Mouse (Mus musculus): ENCODE data around the gene Tceal9.
"Not testable (repeated sequence)": the region's sequence is repeated elsewhere in the genome, so short reads cannot be mapped to it uniquely, and the experiment has no call there.

Gene Tceal9

DNA sequence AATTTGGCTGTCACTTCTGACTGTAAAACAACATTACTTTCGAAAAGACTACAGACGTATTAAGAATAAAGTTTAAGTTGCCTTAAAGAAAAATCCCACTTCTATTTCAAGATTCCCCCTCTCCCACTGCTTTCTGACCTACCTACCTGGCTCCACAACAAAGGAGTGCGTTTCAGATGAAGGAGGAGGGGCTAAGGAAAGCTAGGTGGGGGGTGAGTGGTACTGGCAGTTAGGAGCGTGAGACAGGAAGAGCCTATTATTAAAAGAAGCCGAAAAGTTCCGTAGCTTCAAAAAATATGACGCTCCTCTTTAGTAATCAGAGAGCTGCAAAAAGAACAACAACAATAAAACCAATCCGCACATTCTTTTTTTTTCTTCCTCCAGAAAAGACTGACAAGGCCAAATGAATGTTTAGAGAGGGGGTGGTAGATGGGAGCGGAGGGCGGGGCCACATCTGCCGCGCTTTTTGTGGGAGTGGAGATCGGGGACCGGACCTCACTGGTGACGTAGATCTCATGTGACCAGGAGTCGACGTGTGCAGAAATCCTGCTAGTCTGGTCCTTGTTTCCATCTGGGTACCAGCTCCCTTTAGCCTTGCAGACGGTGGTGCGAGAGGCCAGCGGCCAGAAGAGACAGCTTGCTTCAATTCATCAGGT is at the start of gene Tceal9:
TSS of gene Tceal9 (plus strand) at position 506 of the 656 bp plus-strand sequence.
- no peak for DNase-seq (ENCODE audit: low read depth, low spot score)

DNA sequence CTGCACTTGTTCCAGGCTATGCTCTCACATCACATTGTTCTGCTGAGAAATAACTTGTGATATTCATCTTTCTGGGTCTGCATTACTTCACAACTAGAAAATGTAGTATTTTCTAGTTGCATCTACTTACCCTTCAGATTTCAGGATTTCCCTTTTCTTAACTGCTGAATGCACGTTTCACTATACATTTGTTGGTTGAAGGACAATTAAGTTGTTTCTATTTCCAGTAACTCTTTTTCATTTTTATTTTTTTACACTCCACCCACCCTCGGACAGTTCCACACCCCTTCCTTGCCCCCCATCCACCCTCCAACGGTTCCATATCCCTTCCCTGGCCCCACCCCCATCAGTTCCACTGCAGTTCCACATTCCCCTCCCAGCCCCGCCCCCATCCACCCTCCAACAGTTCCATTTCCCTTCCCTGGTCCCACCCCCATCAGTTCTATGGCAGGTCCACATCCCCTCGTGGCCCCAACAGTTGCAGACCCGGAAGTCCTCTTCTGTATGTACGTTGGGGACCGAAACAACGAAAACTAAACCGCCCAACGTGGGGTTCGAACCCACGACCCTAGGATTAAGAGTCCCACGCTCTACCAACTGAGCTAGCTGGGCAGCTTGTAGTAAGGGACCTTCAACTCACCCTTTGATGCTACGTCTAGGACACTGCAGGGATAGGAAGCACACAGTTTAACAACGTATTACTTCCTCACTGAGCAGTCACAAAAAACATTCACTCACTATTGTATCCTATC is 49.5 kb upstream of the Tceal9 start:
- no peak for DNase-seq (ENCODE audit: low read depth, low spot score)

DNA sequence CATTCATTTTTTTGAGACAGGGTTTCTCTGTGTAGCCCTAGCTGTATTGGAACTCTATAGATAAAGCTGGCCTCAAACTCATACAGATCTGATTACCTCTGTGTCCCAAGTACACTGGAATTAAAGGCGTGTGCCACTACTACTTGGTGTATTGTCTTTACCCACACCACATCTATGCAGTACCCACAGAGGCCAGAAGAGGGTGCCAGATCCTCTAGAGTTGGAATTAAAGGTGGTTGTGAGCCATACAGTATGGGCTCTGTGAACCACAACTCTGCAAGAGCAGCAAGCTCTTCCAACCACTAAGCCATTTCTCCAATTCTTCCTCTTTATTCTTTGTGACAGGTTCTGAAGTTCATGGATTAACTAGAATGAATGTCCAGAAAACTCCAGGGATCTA is 48.0 kb upstream of the Tceal9 start:
- DNase-seq (ENCODE audit: low read depth, low spot score) = no peak

DNA sequence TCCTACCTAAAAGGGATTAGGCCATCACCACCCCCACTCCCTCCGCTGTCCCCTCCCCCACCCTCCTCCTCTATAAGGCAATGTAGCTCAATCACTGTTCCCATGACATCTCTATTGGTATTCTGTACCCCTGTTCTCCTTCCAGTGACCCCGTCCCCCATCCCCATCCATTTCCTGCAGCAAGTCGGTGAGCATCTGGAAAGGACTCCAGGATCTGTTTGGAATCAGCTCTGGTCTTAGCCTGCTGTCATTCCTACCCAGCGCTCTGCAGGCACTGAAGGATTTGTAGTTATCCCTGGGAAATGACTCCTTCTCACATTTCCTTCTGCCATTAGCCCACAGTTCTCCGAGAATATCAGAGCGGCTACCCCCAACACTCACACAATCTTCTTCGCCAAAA is 41.6 kb upstream of the Tceal9 start:
- DNase-seq (ENCODE audit: low read depth, low spot score) = no peak

DNA sequence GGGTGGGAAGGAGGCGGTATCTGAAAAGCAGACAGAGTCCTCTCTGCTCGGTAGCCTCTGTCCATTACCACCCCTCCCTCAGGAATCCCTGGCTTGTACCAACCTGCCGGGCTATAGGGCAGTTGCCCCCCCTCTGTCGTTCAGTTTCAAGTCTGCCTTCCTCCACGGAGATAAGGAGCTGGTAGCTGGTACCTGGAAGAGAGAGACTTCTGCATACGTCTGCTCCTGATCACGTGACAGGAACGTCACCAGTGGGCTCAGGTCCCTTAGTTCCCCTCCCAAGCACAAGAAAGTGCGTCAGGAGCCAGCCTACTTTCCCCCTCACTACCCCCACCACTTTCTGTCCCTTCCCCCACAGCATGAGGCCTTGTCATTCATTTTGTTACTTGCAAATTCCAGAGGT is 41.2 kb upstream of the Tceal9 start, which contains the start of gene Tceal5:
TSS of gene Tceal5 (minus strand) at position 213 of the 403 bp plus-strand sequence.
- no peak for DNase-seq (ENCODE audit: low read depth, low spot score)

DNA sequence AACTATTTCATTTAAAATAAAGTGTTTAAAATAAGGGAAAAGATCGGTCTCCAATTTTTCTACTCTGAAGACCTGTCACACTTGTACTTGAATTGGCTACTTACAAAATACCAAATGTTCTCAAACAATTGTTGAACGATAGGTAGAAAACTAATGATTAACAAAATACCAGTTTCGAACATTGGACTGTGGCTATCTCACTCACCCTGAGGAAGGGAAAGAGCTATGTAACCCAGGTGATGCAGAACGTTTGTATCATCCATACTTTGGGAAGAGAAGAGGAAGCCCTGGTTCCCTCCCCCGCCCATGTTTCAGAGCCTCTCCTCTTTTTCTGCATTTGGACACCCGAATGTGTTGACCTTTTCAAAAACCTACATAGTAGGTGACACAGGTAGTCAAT is 40.5 kb upstream of the Tceal9 start:
- no peak for DNase-seq (ENCODE audit: low read depth, low spot score)

DNA sequence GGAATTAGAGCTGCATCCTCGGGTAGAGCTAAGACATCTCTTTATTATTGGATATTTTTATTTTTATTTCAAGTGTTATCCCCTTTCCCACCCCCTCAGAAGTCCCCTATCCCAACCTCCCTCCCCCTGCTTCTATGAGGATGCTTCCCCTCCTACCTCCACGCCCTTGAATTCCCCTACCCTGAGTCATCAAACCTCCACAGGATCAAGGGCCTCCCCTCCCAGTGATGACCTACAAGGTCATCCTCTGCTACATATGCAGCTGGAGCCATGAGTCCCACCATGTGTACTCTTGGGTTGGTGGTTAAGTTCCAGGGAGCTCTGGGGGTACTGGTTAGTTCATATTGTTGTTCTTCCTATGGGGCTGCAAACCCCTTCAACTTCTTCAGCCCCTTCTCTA is 31.5 kb upstream of the Tceal9 start:
- no peak for DNase-seq (ENCODE audit: low read depth, low spot score)

DNA sequence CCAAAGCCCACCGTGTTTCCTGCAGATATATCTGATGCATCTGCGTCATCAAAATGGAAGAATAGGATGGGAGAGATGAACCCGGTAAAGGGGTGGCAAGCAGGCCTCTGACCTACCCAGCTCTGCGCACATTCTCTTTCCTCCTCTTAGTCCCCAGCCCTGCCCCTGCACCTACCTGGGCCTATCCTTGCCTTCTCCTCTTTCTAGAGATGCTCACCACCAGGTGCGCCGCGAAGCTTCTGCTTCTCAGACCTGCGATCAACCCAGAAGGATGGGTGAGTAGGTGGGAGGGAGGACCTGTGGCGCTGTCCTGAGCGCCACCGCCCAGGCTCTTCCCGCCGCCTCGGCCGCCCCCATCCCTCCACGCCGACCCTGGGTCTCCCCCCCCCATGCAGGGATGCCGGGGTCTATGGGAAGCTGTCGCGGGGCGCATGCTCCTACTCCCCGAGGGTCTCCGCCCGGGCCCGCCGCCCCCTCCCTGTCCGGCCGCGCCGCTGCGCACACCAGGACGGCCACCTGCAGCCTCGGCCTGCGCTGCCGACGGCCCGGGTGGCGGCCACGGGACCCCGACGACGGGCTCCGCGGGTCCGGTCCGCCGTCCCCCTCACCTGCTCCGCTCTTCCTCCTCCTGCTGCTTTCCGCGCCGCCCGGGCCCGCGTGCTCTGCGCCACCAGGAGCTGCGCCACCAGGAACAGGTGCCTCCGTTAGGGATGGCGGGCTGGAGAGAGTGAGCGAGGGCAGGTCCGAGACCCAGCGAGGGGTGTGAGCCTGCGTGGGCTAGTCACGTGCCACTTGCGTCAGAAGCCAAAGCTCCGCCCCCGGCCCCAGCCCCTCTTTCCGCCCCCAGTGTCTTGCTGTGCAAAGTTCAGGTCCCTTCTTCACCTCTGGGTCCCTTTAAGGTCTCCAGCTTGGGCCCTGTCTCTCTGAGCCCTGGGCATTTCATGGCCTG is 29.9 kb upstream of the Tceal9 start, which contains the start of the genes Tceal7 and Bex1:
TSS of gene Tceal7 (plus strand) at position 51 of the 949 bp plus-strand sequence.
TSS of gene Bex1 (minus strand) at position 785 of the 949 bp plus-strand sequence.
- DNase-seq (ENCODE audit: low read depth, low spot score) = not testable (repeated sequence)

DNA sequence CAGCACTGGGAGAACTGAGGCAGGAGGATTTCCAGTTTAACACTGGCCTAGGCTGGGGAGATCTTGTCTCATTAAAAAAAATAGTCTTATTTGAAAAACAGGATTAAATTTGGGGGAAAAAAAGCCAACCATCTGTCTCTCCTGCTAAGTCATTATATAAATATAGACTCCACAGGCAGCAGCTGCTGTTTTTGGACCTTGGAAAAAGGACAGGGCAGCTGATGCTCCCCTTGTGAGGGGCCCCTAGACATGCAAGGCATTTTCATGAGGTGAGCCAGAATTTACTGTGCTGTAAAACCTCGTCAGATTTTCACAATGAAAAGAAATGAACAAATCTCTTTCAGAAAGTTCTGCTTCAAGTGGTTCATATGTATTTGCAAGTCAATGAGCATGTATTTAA is 28.6 kb upstream of the Tceal9 start:
- DNase-seq (ENCODE audit: low read depth, low spot score) = no peak

DNA sequence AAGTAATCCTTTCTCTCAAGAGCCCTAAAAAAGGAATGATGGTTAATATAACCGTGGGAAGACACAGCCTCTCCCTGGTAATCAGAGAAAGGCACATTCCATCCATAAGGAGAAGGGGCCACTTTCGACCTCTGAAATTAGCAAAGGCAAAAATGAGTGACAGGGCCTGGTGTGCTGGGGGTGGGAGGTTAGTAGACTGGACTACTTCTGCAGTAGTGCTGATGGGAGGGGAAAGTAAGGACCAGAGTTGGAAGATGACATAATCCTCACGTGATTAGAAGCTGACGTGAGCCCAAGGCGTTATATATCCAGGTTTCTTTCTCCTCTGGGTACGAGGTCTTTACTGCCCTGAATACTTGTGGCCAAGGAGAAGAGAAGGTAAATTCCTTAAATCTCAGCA is 21.2 kb upstream of the Tceal9 start:
- DNase-seq (ENCODE audit: low read depth, low spot score) = no peak

DNA sequence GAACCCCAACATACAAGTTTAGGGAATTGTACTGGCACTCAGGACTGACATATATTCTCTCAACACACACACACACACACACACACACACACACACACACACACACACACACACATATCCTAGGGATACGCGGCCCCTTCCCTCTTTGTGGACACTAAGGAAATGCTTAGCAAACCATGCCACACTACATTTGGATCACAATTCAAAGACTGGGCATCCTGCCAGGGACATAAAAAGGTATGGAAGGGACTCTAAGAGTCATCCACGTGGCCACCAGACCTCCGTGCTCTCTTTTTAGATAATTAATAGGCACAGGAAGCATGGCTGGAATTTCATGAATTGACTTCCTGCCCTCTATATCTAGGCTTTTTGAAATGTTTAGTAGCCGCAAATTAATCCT is 17.1 kb upstream of the Tceal9 start:
- no peak for DNase-seq (ENCODE audit: low read depth, low spot score)

DNA sequence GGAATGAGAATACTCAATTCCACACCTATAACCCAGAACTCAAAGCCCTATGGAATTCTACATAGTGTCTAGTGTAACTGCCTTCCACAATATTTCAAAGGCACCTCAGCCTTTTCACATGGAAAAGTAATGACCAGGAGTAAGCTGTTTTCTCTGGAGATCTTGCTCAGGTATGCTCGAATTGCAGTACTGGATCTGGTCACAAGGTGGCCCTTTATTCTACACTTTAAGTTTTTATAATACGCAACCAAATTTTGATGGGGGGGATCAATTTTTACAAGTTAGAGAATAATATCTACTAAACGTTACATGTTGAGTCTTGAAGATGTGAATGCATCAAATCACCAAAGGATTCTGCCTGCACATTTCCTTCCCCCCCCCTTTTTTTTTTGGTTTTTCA is 6.8 kb upstream of the Tceal9 start:
- no peak for DNase-seq (ENCODE audit: low read depth, low spot score)

DNA sequence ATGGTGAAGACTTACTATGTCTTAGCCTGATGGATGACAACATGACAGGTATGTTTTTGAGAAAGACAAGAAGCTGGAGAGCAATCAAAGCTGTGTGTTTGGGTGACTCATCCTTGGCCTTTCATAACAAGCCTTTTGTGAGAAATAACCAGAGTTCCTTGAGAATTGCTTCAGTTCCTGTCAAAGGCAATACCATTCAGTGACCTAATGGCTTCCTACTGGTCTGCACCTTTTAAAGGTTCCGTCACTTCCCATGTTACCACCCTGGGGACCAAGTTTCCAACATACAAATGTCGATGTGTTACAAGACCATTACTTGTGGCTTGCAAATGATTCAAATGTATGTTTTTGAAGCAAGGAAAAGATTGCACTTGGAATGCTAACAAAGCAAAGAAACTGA is 1.7 kb upstream of the Tceal9 start:
- DNase-seq (ENCODE audit: low read depth, low spot score) = no peak

DNA sequence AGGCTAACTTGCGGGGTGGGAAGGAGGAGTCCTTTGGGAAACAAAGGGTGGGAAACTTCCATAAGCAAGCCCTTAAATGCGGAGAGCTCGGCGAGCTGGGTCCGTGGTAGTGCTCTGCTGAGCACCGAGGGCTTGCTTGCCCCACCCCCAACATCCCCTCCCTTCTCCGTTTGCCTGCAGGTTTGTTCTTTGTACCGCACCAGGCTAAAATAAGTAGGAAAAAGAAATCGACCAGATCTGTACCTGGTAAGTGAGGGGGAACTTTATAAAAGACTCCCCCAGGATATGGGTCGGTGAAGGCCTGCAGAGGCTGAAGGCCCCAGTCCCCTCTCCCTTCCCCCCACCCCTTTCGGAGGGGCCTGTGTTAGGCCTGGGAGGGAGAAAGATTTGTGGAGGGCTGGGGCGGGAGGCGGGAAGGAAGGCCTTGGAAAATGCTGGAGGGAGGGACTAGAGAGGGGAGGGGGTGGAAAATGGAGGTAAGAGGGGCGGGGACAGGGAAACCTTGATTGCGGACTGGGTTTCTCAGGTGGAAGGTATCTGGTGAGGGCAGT is 717 bp downstream of the Tceal9 start:
- DNase-seq (ENCODE audit: low read depth, low spot score) = no peak

DNA sequence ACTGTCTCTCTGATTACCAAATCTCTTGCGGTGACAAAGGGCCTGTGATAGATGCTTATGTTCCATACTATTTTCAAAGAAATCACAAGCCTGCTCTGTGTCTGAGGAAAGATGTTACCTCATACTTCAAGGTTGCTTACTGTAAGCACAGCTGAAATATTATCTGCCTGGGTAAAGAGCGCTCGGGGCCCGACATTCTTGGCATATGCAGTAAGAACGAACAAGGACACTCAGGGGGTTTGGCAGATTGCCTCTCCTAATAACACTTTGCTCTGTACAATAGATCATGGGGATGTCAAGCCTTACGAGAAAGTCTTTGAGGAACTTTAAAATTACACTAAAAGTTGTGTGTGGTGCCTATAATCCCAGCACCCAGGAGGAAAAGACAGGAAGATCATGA is 3.9 kb downstream of the Tceal9 start:
- no peak for DNase-seq (ENCODE audit: low read depth, low spot score)

DNA sequence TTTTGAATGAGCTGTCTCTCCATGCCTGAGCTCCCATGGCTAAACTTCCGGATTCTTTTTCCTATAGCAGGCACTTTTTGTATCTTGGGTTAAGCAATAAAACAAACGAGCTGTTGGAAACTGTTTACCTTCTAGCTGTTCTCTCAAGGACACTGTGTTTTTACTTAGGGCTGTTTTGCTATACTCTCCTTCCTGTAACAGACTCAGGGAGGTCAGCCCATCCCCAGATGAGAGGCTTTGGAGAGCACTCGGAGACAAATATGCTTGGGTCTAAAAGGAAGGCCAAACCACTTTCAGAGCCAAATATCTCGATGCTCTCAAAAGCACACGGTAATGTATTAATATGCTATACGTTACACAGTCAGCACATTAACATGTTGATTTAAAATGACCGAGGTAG is 4.8 kb downstream of the Tceal9 start:
- no peak for DNase-seq (ENCODE audit: low read depth, low spot score)

DNA sequence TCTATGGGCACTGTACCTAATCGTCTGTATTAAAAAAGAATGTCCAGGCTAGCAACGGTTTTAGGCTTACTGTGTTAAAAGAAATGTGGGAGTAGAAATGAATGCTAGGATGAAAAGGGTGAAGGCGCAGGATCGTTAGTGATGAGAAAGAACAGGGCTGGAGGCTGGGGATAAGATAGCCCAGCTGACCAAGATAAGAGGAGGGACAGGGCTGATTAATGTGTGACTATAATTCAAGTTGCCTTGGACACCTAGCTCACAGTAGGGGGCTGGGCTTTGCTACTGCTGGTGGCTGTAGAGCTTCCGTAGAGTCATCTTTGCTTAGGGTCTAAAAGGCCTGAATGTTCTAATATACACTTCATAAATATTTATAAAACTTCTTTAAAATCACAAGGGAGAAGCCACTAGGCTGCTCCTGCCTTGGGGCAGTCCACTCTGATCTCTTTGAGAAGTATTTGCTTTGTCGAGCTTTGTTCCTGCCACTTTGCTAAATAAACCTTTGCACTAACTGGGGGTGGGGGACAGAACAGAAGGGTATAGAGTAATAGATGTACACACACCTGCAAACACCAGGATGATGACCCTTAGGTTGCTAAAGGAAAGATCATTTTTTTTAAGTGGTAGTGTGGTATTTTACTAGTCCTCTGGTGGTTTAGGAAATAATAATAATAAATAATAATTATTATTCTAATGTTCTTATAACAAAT is 7.3 kb downstream of the Tceal9 start:
- DNase-seq (ENCODE audit: low read depth, low spot score) = no peak

DNA sequence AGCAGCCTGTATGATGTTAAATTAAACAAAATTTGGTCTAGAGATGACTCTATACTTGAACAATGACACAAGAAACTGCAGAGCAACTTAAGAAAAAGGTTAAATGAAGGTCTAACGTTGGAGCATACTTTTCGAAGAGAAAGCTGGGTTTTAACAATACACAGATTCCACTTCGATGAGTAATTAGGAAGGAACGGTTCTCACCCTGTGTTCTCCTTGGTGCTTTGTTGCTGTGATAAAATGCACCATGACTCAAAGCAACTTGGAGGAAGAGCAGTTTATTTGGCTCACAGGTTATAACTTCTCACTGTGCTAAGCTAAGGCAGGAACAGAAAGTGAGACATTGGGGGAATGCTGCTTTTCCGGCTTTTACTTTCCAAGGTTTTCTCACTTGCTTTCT is 22.8 kb downstream of the Tceal9 start:
- DNase-seq (ENCODE audit: low read depth, low spot score) = no peak

DNA sequence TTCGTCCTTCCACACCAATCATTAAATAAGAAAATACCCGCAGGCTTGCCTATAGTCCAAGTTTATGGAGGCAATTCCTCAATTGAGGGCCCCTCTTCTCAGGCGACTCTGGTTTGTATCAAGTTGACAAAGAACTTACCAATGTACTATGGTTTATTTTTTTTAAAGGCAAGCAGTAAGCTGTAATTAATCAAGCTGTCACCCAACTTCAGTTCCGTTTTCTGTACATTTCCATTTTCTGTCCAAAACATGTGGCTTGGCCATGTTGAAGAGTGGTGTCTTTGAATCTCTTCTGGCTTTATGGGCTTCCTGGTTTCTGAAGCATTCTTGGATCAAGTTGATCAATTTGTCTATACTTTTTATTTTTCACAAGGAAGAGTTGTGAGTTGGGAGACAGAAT is 23.3 kb downstream of the Tceal9 start:
- no peak for DNase-seq (ENCODE audit: low read depth, low spot score)

DNA sequence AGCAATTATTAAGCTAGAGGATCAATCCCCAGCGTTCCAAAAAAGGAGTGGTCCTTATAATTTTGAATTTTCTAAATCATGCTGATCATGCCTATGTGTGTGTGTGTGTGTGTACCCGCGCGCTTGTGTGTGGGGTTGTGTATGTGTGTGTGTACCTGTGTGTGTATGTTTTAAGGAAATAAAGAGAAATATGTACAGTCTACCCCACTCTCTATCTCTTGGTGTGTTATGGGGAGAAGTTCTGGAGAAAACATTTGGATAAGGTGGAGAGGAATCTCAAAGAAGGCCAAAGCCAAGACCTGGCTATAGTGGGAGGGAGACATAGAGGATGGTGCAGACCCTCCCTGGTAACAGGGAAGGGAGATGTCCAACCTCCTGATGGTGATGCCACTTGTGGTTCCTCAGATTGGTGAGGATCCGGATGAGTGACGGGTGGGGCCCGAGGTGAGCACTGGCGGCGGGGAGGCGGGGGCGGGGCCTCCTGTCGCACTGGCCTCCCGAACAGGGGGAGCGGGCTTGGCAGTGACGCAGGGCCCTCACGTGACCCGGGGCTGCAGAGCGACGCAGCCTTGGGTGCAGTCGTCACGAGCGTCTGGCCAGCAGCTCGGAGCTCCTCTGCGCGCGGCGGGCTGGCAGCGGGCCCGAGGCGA is 25.0 kb downstream of the Tceal9 start, which contains the start of gene Bex3:
TSS of gene Bex3 (plus strand) at position 511 of the 650 bp plus-strand sequence.
- DNase-seq (ENCODE audit: low read depth, low spot score) = not testable (repeated sequence)

Measured in WW6 (cell line).